Mouse (Mus musculus) neural tube, embryonic 13.5 days (tissue): ENCODE measurements around the gene Ppp1r16b. TPM values are rescaled to one million over a fixed set of nuclear protein-coding genes. Genes with fewer than 3 reads are reported as not detected.

Source experiments
- ATAC-seq: fragments of 200-750 bp; cut with Nextera tagmentation; 2 replicates; pipeline ENCODE4 v1.8.0; 2017; ENCODE audit warnings: low read depth, mild to moderate bottlenecking, moderate TSS enrichment, moderate library complexity
- H3K27ac ChIP-seq: fragments of 300-500 bp; sonication (generic); replicated peaks from 2 replicates; pipeline ENCODE4 v1.5.1; 2015; ENCODE audit warnings: moderate library complexity, mild to moderate bottlenecking, inconsistent platforms
- H3K27me3 ChIP-seq: fragments of 300-500 bp; sonication (generic); 2 replicates; pipeline ENCODE4 v1.6.1; 2015; ENCODE audit warnings: mild to moderate bottlenecking, inconsistent platforms
- H3K36me3 ChIP-seq: fragments of 300-500 bp; sonication (generic); 2 replicates; pipeline ENCODE4 v1.6.1; 2015; ENCODE audit warnings: mild to moderate bottlenecking, inconsistent platforms
- H3K4me1 ChIP-seq: fragments of 300-500 bp; sonication (generic); replicated peaks from 2 replicates; pipeline ENCODE4 v1.6.1; 2015; ENCODE audit warnings: inconsistent platforms
- H3K4me2 ChIP-seq: fragments of 300-500 bp; sonication (generic); 2 replicates; pipeline ENCODE4 v1.6.1; 2015; ENCODE audit warnings: inconsistent platforms, mild to moderate bottlenecking, moderate library complexity
- H3K4me3 ChIP-seq: fragments of 300-500 bp; sonication (generic); 2 replicates; pipeline ENCODE4 v1.5.1; 2015; ENCODE audit warnings: mild to moderate bottlenecking, inconsistent platforms
- H3K9ac ChIP-seq: fragments of 300-500 bp; sonication (generic); 2 replicates; pipeline ENCODE4 v1.6.1; 2015; ENCODE audit warnings: moderate library complexity, mild to moderate bottlenecking, inconsistent platforms
- H3K9me3 ChIP-seq: fragments of 300-500 bp; sonication (generic); 2 replicates; pipeline ENCODE4 v1.6.1; 2016; ENCODE audit warnings: inconsistent platforms
- WGBS: fragments of 180-500 bp; shearing (Covaris S2); methylation state at CpG from one replicate; pipeline ENCODE4 v1.1.7; 2015; 5-methylcytosine and 5-hydroxymethylcytosine counted together
- polyA plus RNA-seq: library from polyadenylated mRNA; unstranded; fragments of >200 nt; fragmentation: Nextera tagmentation; extraction: Ambion mirVana; gene quantifications from 2 replicates; pipeline ENCODE4 v1.2.1, GENCODE M21; 2015

The Ppp1r16b gene
- polyA plus RNA-seq, 1 experiment from 2014 or later, result 9.9 TPM

GRCm38 (mm10) chr2:158651159-158651908, 13.9 kb upstream of the Ppp1r16b start:
- Histone ChIP-seq H3K9ac (no peak overlapping the region), H3K36me3 (no peaks in the 10 kb centered on the region), H3K27me3 (no peaks in the 10 kb centered on the region), H3K9me3 (no peaks in the 10 kb centered on the region), H3K4me2 (no peak overlapping the region), H3K4me1 (no peaks in the 10 kb centered on the region), H3K27ac (no peak overlapping the region), H3K4me3 (no peak overlapping the region)
- no peak for ATAC-seq
- 51% methylated on average over 7 of the region's 7 CpGs for WGBS

GRCm38 (mm10) chr2:158652985-158653384, 12.2 kb upstream of the Ppp1r16b start:
- Histone ChIP-seq H3K36me3 (no peaks in the 10 kb centered on the region), H3K9me3 (no peaks in the 10 kb centered on the region), H3K4me2 (no peak overlapping the region), H3K27ac (no peak overlapping the region), H3K27me3 (no peaks in the 10 kb centered on the region), H3K9ac (no peak overlapping the region), H3K4me1 (no peaks in the 10 kb centered on the region), H3K4me3 (no peak overlapping the region)
- peak; percentile 53; the same call in 1 of the 2 replicates for ATAC-seq
- 9% methylated on average over 4 of the region's 4 CpGs for WGBS

- WGBS, result 85% methylated on average over 9 of the region's 9 CpGs
- H3K36me3 ChIP-seq, result no peaks in the 10 kb centered on the region
- no peaks in the 10 kb centered on the region for H3K9me3 ChIP-seq
- no peak overlapping the region for H3K9ac ChIP-seq
- H3K27ac ChIP-seq, result no peak overlapping the region
- no peak overlapping the region for H3K4me2 ChIP-seq
- H3K4me1 ChIP-seq, result no peaks in the 10 kb centered on the region; the same call in 1 of the 2 replicates
- no peaks in the 10 kb centered on the region for H3K27me3 ChIP-seq
- H3K4me3 ChIP-seq, result no peak overlapping the region
- no peak for ATAC-seq
Measured at GRCm38 (mm10) chr2:158654717-158655116, 10.5 kb upstream of the Ppp1r16b start.

GRCm38 (mm10) chr2:158655806-158656205, 9.4 kb upstream of the Ppp1r16b start:
- no peak overlapping the region for H3K4me2 ChIP-seq
- H3K9ac ChIP-seq, result no peak overlapping the region
- 87% methylated on average over 4 of the region's 4 CpGs for WGBS
- H3K4me1 ChIP-seq, result no peaks in the 10 kb centered on the region; the same call in 1 of the 2 replicates
- H3K27me3 ChIP-seq, result no peaks in the 10 kb centered on the region
- no peak overlapping the region for H3K4me3 ChIP-seq
- no peaks in the 10 kb centered on the region for H3K36me3 ChIP-seq
- ATAC-seq, result no peak
- H3K27ac ChIP-seq, result no peak overlapping the region
- no peaks in the 10 kb centered on the region for H3K9me3 ChIP-seq

GRCm38 (mm10) chr2:158658822-158659221, 6.4 kb upstream of the Ppp1r16b start:
- ATAC-seq, result no peak
- Histone ChIP-seq H3K4me3 (no peak overlapping the region), H3K4me1 (no peaks in the 10 kb centered on the region; the same call in 1 of the 2 replicates), H3K9me3 (no peaks in the 10 kb centered on the region), H3K4me2 (no peak overlapping the region), H3K9ac (no peak overlapping the region), H3K27ac (no peak overlapping the region), H3K27me3 (no peaks in the 10 kb centered on the region), H3K36me3 (no peaks in the 10 kb centered on the region)
- WGBS, result 52% methylated on average over 6 of the region's 6 CpGs

GRCm38 (mm10) chr2:158659346-158659745, 5.9 kb upstream of the Ppp1r16b start:
- WGBS, result 85% methylated on average over 3 of the region's 3 CpGs
- no peaks in the 10 kb centered on the region for H3K27me3 ChIP-seq
- H3K36me3 ChIP-seq, result no peaks in the 10 kb centered on the region
- no peak overlapping the region for H3K4me2 ChIP-seq
- no peaks in the 10 kb centered on the region for H3K9me3 ChIP-seq
- ATAC-seq, result no peak
- H3K4me3 ChIP-seq, result no peak overlapping the region
- no peak overlapping the region for H3K9ac ChIP-seq
- H3K27ac ChIP-seq, result no peak overlapping the region
- no peaks in the 10 kb centered on the region; the same call in 1 of the 2 replicates for H3K4me1 ChIP-seq

- Histone ChIP-seq H3K27me3 (peaks cover 40% of the 10 kb centered on the region), H3K9me3 (no peaks in the 10 kb centered on the region), H3K4me1 (peaks cover 31% of the 10 kb centered on the region), H3K36me3 (no peaks in the 10 kb centered on the region), H3K27ac (0 out of 2 replicates have a peak overlapping the region, but pooled peaks have one; percentile 61), H3K4me3 (no peak overlapping the region), H3K4me2 (peak overlapping the region; percentile 98), H3K9ac (no peak overlapping the region)
- ATAC-seq, result no peak
- WGBS, result 38% methylated on average over 13 of the region's 13 CpGs
Measured at GRCm38 (mm10) chr2:158666071-158666800, 1.0 kb downstream of the Ppp1r16b start.

- Histone ChIP-seq H3K27me3 (peaks cover 40% of the 10 kb centered on the region), H3K4me2 (peak overlapping the region; percentile 98), H3K9ac (peak overlapping the region; percentile 80), H3K4me3 (peak overlapping the region; percentile 61), H3K9me3 (no peaks in the 10 kb centered on the region), H3K27ac (peak overlapping the region; percentile 61), H3K36me3 (no peaks in the 10 kb centered on the region), H3K4me1 (peaks cover 32% of the 10 kb centered on the region)
- WGBS, result under 1% methylated on average over 47 of the region's 47 CpGs
- peak; percentile 82 for ATAC-seq
Measured at GRCm38 (mm10) chr2:158667022-158667670, 1.9 kb downstream of the Ppp1r16b start.

GRCm38 (mm10) chr2:158667671-158668432, 2.7 kb downstream of the Ppp1r16b start:
- Histone ChIP-seq H3K4me1 (peaks cover 39% of the 10 kb centered on the region), H3K27ac (peak overlapping the region; percentile 61)

GRCm38 (mm10) chr2:158668433-158669010, 3.3 kb downstream of the Ppp1r16b start:
- Histone ChIP-seq H3K36me3 (no peaks in the 10 kb centered on the region), H3K4me3 (peak overlapping the region; percentile 61), H3K4me1 (peaks cover 46% of the 10 kb centered on the region), H3K9ac (peak overlapping the region; percentile 80), H3K27me3 (peaks cover 40% of the 10 kb centered on the region), H3K27ac (peak overlapping the region; percentile 61), H3K4me2 (peak overlapping the region; percentile 98), H3K9me3 (no peaks in the 10 kb centered on the region)
- 9% methylated on average over 23 of the region's 23 CpGs for WGBS
- peak; percentile 28 for ATAC-seq

More at GRCm38 (mm10) chr2:158667671-158668432, 2.7 kb downstream of the Ppp1r16b start:
- Histone ChIP-seq H3K27me3 (peaks cover 40% of the 10 kb centered on the region), H3K9me3 (no peaks in the 10 kb centered on the region), H3K36me3 (no peaks in the 10 kb centered on the region), H3K9ac (peak overlapping the region; percentile 80), H3K4me3 (peak overlapping the region; percentile 61), H3K4me2 (peak overlapping the region; percentile 98)
- peak; percentile 40 for ATAC-seq
- WGBS, result under 1% methylated on average over 51 of the region's 54 CpGs
